ENCODE assay signal across 7 mouse cellular contexts in genomic region chr9:59659036-59660026, GRCm38 (mm10). TPM values are rescaled to one million over a fixed set of nuclear protein-coding genes. Genes with fewer than 3 reads are reported as not detected.
DNase-seq lines count a peak whose midpoint lies in the region; ATAC-seq and TF ChIP-seq lines count a peak whose summit lies in the region.

No protein-coding gene starts in this region.

- H3K4me1 ChIP-seq in hindbrain, embryonic 16.5 days (ENCODE audit: control insufficient read depth, insufficient read depth, low read depth, low read length), result peaks cover 37% of the 10 kb centered on the region

- H3K4me3 ChIP-seq in gastrocnemius, adult 2 months, result peak overlapping the region; percentile 93
- peak overlapping the region; percentile 77 for H3K4me3 ChIP-seq in hindbrain, embryonic 16.5 days (ENCODE audit: low read length)

- peak; percentile 92 for DNase-seq in gastrocnemius, adult 2 months
- peak; percentile 70 to 91 for DNase-seq in left cerebral cortex, postnatal 10 days (ENCODE audit: extremely low spot score in 1 of 2, low spot score in 2 of 2)
- peak; percentile 84 to 87 for DNase-seq in right cerebral cortex, postnatal 10 days (ENCODE audit: low spot score in 2 of 2)

- no peaks in the 10 kb centered on the region for H3K36me3 ChIP-seq in hindbrain, embryonic 16.5 days (ENCODE audit: control insufficient read depth, insufficient read depth, low read length)

- peak overlapping the region; percentile 35; the same call in 1 of the 2 replicates for H3K9ac ChIP-seq in hindbrain, embryonic 16.5 days (ENCODE audit: low read depth, low read length)

- H3K27ac ChIP-seq in gastrocnemius, adult 2 months, result peak overlapping the region; percentile 99
- peak overlapping the region; percentile 55 for H3K27ac ChIP-seq in hindbrain, embryonic 16.5 days (ENCODE audit: low read depth, low read length)

- intact Hi-C loops in gastrocnemius, adult 2 months (cut with DNase I), result loop anchor here (2.0 to 5.0 kb wide), 2 partner anchors 13 to 42 kb away; partner anchors contain the start of gene Parp6
- intact Hi-C loops in left cerebral cortex, postnatal 10 days (cut with DNase I), result no loop called here

- no peaks in the 10 kb centered on the region for H3K27me3 ChIP-seq in hindbrain, embryonic 16.5 days (replicated peaks; ENCODE audit: control insufficient read depth, insufficient read depth, low read length)

- WGBS in hindbrain, embryonic 16.5 days, result 20% methylated on average over 14 of the region's 14 CpGs

- peak; percentile 58 for ATAC-seq in activated CD4-positive, CD25-positive, alpha-beta regulatory T cell, adult 4 months
- ATAC-seq in common myeloid progenitor, adult 5-6 weeks (replicated peaks; ENCODE audit: low read depth, poor library complexity, severe bottlenecking), result peak; percentile 53
- no peak for ATAC-seq in hindbrain, embryonic 16.5 days
- peak; percentile 63 for ATAC-seq in megakaryocyte progenitor cell, adult 5-6 weeks (replicated peaks; ENCODE audit: poor library complexity)

- H3K9me3 ChIP-seq in hindbrain, embryonic 16.5 days (ENCODE audit: control insufficient read depth, low read length), result no peaks in the 10 kb centered on the region

- peak; percentile 94 for TF ChIP-seq CTCF in gastrocnemius, adult 2 months (IDR thresholded peaks at IDR 0.05)

- peak overlapping the region; percentile 75 for H3K4me2 ChIP-seq in hindbrain, embryonic 16.5 days (ENCODE audit: low read length)

RNA-seq across cellular contexts. Expression of gene Pkm, which starts 3.2 kb away (rescaled TPM):
- polyA plus RNA-seq in activated CD4-positive, CD25-positive, alpha-beta regulatory T cell, adult 4 months (2017; shearing (Covaris generic)), result 100 to 1,000 TPM; 694 to 839 TPM
- total RNA-seq in common myeloid progenitor, adult 5-6 weeks (2017), result 418 and 473 TPM in 2 replicates
- total RNA-seq in gastrocnemius, adult 2 months (2021), result 1,000 to 10,000 TPM; 2,556 to 3,331 TPM
- 1,087 and 1,130 TPM in 2 replicates for polyA plus RNA-seq in hindbrain, embryonic 16.5 days (2015; fragmentation: Nextera tagmentation; extraction: Ambion mirVana)
- total RNA-seq in left cerebral cortex, postnatal 10 days (2021), result 100 to 1,000 TPM; 687 to 749 TPM
- total RNA-seq in megakaryocyte progenitor cell, adult 5-6 weeks (2015), result 151 and 190 TPM in 2 replicates
- total RNA-seq in megakaryocyte progenitor cell, adult 5-6 weeks (2017), result 900 and 914 TPM in 2 replicates

RNA-seq across cellular contexts. Expression of gene Gramd2, which starts 20.6 kb away (rescaled TPM):
- not detected for polyA plus RNA-seq in activated CD4-positive, CD25-positive, alpha-beta regulatory T cell, adult 4 months (2017; shearing (Covaris generic))
- not detected in 2 replicates for total RNA-seq in common myeloid progenitor, adult 5-6 weeks (2017)
- under 1 TPM; 0.11 to 0.13 TPM for total RNA-seq in gastrocnemius, adult 2 months (2021)
- polyA plus RNA-seq in hindbrain, embryonic 16.5 days (2015; fragmentation: Nextera tagmentation; extraction: Ambion mirVana), result 5.4 and 5.6 TPM in 2 replicates
- total RNA-seq in left cerebral cortex, postnatal 10 days (2021), result 10 to 100 TPM; 13.3 to 14.6 TPM
- total RNA-seq in megakaryocyte progenitor cell, adult 5-6 weeks (2015), result 0.02 TPM in 1 of 2 replicates, not detected in the other
- 0.14 TPM in 1 of 2 replicates, not detected in the other for total RNA-seq in megakaryocyte progenitor cell, adult 5-6 weeks (2017)

RNA-seq across cellular contexts. Expression of gene Parp6, which starts 42.2 kb away (rescaled TPM):
- polyA plus RNA-seq in activated CD4-positive, CD25-positive, alpha-beta regulatory T cell, adult 4 months (2017; shearing (Covaris generic)), result 10 to 100 TPM; 28.2 to 31.0 TPM
- total RNA-seq in common myeloid progenitor, adult 5-6 weeks (2017), result 23.0 and 57.8 TPM in 2 replicates
- total RNA-seq in gastrocnemius, adult 2 months (2021), result 10 to 100 TPM; 25.7 to 26.0 TPM
- polyA plus RNA-seq in hindbrain, embryonic 16.5 days (2015; fragmentation: Nextera tagmentation; extraction: Ambion mirVana), result 197 and 213 TPM in 2 replicates
- total RNA-seq in left cerebral cortex, postnatal 10 days (2021), result 100 to 1,000 TPM; 210 to 217 TPM
- total RNA-seq in megakaryocyte progenitor cell, adult 5-6 weeks (2015), result 37.6 and 52.4 TPM in 2 replicates
- total RNA-seq in megakaryocyte progenitor cell, adult 5-6 weeks (2017), result 15.7 and 24.5 TPM in 2 replicates

Comparison
In these comparisons a context has a peak if more than half of its experiments do, and no peak if none do; other contexts are left out.
1. RNA of gene Gramd2, which starts 20.6 kb away (total RNA-seq): 13.3 to 14.6 TPM in left cerebral cortex, postnatal 10 days; 0.11 to 0.13 TPM in gastrocnemius, adult 2 months, not detected in common myeloid progenitor, adult 5-6 weeks and 0.02 to 0.14 TPM in megakaryocyte progenitor cell, adult 5-6 weeks; every median in the first group is over 10 times any median in the second.
2. Peak in every context shown above with its lines, with median percentiles within 50 percentile points of each other: DNase-seq.